Mouse (Mus musculus): Measurements from ENCODE around the gene Adamts17.

- TF ChIP-seq CTCF (IDR thresholded peaks at IDR 0.05; ENCODE audit: extremely low read depth, insufficient read depth, low read length) = no peak
- no peak for TF ChIP-seq POLR2A (IDR thresholded peaks at IDR 0.05; ENCODE audit: extremely low read depth, insufficient read depth, low read length)
These were observed 12.6 kb downstream of the Adamts17 start for GRCm38 (mm10) chr7:66852164-66852563.
